Mouse (Mus musculus) erythroblast, embryonic 14.5 days (primary cell): ENCODE results near the gene Plpp3. TPM values are rescaled to one million over a fixed set of nuclear protein-coding genes. Genes with fewer than 3 reads are reported as not detected.

Experiments
- H3K27me3 ChIP-seq: 2 replicates; pipeline ENCODE4 v1.6.1; 2012; ENCODE audit warnings: inconsistent platforms; ENCODE audit not compliant: control insufficient read depth
- H3K36me3 ChIP-seq: 2 replicates; pipeline ENCODE4 v1.6.1; 2012; ENCODE audit warnings: mild to moderate bottlenecking, inconsistent platforms; ENCODE audit not compliant: control insufficient read depth
- H3K4me1 ChIP-seq: 2 replicates; pipeline ENCODE4 v1.6.1; 2012; ENCODE audit warnings: inconsistent platforms; ENCODE audit not compliant: control insufficient read depth
- H3K4me3 ChIP-seq: replicated peaks from 2 replicates; pipeline ENCODE3; 2012; ENCODE audit warnings: moderate library complexity, mild to moderate bottlenecking, inconsistent platforms
- H3K9me3 ChIP-seq: 2 replicates; pipeline ENCODE4 v1.6.1; 2012; ENCODE audit warnings: low read length, inconsistent platforms, mixed read lengths; ENCODE audit not compliant: control insufficient read depth
- GATA1 ChIP-seq: IDR thresholded peaks from 2 replicates; pipeline ENCODE4 v1.6.1; 2012; ENCODE audit warnings: low read length, inconsistent platforms, mixed read lengths
- TAL1 ChIP-seq: IDR thresholded peaks from 3 replicates; pipeline ENCODE4 v1.6.1; 2012; ENCODE audit warnings: low read length, inconsistent platforms, mixed read lengths
- polyA plus RNA-seq: library from polyadenylated mRNA; stranded (reverse); fragments of >175 nt; gene quantifications from 2 replicates; pipeline ENCODE4 v1.2.3, GENCODE M21; 2012

The Plpp3 gene
- polyA plus RNA-seq, 1 experiment = 0.03 TPM

DNA sequence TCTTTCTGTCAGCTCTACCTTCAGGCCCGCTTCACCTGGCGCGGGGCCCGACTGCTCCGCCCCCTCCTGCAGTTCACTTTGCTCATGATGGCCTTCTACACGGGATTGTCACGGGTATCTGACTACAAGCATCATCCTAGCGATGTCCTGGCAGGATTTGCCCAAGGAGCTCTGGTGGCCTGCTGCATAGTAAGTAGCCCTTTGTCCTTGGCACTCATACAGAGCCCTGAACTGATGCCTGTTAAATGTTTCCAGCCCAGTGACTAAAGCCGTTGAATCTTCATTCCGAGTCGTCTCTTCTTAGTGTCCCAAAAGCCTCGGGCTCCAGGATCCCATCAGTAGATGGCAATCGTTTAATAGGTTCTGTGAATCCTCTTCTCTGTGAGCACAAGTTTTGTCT lies 62.2 kb downstream of the Plpp3 start:
- H3K4me1 ChIP-seq = no peaks in the 10 kb centered on the region
- H3K4me3 ChIP-seq = no peak overlapping the region
- H3K9me3 ChIP-seq = no peaks in the 10 kb centered on the region
- no peaks in the 10 kb centered on the region; the same call in 1 of the 2 replicates for H3K36me3 ChIP-seq
- H3K27me3 ChIP-seq = no peaks in the 10 kb centered on the region
- TF ChIP-seq GATA1 = no peak
- no peak for TF ChIP-seq TAL1

DNA sequence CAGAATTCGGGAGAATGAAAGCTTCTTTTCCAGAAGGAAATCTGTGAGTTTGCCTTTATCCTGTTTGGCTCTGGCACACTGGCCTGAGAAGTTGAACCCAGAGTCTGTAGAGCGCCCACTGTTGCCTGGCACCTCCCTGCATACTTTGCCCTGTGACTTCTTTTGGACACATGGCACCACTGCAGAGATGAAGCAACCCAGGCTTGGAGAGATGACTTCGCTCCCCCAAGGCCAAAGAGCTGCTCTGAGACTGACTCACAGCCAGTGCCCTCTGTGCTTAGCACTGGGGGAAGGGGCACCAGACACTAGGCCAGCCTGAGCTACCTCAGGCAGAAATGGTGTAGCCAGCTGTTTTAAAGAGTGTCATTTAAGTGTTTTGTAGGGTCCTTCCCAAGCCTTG lies 63.7 kb downstream of the Plpp3 start:
- Histone ChIP-seq H3K4me3 (no peak overlapping the region), H3K36me3 (no peaks in the 10 kb centered on the region; the same call in 1 of the 2 replicates), H3K4me1 (no peaks in the 10 kb centered on the region), H3K27me3 (no peaks in the 10 kb centered on the region), H3K9me3 (no peaks in the 10 kb centered on the region)
- TF ChIP-seq TAL1 (no peak), GATA1 (no peak)

DNA sequence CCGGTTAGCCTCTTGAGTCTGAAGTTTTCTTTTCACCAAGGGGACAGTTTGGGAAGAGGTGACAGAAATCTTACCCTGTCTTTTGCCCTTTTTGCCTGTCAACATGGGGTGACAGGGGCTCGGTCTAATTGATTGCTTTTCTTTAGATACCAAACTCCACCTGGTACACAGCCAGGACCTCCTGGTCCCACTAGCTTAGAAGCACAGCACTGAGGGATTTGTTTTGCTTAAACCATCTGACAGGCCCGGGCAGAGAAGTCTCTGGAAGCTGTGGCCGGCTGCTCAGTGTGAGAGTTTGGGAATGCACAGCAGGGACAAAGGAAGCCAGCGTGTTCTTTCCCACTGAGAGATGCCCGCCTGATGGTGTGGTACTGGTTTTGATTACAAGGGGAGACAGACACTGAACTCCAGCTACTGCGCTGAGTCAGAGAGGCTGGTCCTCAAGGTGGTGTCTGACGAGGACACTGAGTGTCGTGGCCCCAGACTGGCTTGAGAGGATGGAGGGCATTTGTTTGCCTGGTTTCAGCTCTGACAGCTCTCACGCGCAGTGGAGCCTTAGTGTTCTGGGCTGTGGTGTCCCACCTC lies 64.2 kb downstream of the Plpp3 start:
- no peaks in the 10 kb centered on the region for H3K4me1 ChIP-seq
- H3K9me3 ChIP-seq = no peaks in the 10 kb centered on the region
- no peak overlapping the region for H3K4me3 ChIP-seq
- TF ChIP-seq TAL1 = no peak
- no peak for TF ChIP-seq GATA1
- H3K27me3 ChIP-seq = no peaks in the 10 kb centered on the region
- no peaks in the 10 kb centered on the region; the same call in 1 of the 2 replicates for H3K36me3 ChIP-seq

DNA sequence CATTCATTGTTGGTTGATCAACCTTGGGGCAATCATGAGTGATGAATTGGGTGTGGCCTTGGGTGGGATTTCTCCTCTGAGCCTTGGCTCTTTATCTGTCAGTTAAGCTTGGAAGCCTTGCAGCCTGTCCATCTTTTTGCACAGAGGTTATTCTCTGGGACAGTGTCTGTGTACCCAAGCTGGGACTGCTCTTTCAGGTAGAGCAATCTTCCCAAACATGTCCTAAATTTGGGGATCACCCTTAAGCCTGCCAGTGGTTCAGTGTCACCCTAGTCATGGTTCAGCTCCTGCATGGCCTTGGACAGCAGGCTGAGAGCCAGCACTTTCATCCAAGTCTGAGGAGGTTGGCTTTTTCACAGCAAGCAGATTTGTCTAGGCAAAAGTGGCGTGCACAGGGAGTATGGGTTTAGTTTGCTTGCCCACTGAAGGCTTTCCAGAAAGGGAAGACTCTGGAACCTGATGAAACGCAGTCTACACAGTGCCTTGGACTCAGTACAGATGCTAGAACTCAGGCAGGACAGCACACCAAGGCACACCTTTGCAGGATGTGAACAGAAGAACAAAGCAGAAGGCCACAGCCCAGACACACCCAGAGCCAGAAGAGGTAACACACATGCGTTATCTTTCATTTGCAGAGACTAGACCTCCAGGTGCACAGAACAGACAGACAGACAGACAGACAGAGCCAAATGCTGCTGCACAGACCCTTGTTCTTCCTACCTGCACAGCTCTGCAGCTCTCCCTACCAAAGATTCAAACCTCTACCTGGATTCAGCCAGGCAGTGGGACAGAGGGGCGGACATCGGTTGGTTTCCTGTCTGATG lies 66.2 kb downstream of the Plpp3 start:
- H3K4me1 ChIP-seq = no peaks in the 10 kb centered on the region
- TF ChIP-seq GATA1 (no peak), TAL1 (no peak)
- H3K9me3 ChIP-seq = no peaks in the 10 kb centered on the region
- no peaks in the 10 kb centered on the region for H3K27me3 ChIP-seq
- no peaks in the 10 kb centered on the region; the same call in 1 of the 2 replicates for H3K36me3 ChIP-seq
- no peak overlapping the region for H3K4me3 ChIP-seq

DNA sequence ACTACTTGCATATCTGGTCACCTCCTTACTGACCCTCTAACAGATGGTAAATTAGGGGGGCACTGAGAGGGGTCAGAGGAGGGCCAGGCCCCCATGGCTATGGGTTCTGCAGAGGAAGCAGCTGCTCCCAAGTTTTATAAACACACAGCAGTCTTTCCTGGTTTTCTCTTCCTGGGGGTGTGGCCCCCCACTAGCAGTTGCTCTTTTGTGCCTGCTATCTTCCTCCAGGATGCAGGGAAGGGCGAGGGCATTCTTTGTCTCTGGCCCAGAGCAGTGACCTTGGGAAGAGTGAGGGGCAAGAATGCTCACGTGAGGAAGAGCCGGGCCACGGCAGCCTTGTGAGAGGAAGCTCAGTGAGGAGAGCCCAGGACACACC lies 66.8 kb downstream of the Plpp3 start:
- H3K9me3 ChIP-seq = no peaks in the 10 kb centered on the region
- no peaks in the 10 kb centered on the region for H3K27me3 ChIP-seq
- H3K4me3 ChIP-seq = no peak overlapping the region
- H3K36me3 ChIP-seq = no peaks in the 10 kb centered on the region; the same call in 1 of the 2 replicates
- no peaks in the 10 kb centered on the region for H3K4me1 ChIP-seq
- TF ChIP-seq TAL1 (no peak), GATA1 (no peak)

DNA sequence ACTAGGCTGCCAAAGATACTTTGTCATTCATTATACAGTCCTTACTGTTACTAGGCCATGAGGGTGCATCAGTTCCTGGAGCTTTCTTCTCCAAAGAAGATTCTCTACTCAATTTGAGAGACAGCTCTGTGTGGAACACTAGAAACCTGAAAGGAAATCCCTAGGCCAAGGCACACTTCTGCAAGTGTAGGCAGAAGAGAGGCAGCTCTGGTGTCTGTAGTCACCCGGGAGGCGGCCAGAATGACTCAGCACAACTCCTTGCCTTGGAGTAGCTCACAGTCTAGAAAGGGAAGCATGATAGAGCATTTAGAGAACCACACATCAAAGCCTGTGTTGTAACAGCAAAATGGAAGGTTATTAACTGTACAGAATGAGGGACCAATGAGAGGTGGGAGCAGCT lies 68.4 kb downstream of the Plpp3 start:
- Histone ChIP-seq H3K27me3 (no peaks in the 10 kb centered on the region), H3K4me3 (no peak overlapping the region), H3K4me1 (no peaks in the 10 kb centered on the region), H3K36me3 (no peaks in the 10 kb centered on the region; the same call in 1 of the 2 replicates), H3K9me3 (no peaks in the 10 kb centered on the region)
- TF ChIP-seq GATA1 (no peak), TAL1 (no peak)

DNA sequence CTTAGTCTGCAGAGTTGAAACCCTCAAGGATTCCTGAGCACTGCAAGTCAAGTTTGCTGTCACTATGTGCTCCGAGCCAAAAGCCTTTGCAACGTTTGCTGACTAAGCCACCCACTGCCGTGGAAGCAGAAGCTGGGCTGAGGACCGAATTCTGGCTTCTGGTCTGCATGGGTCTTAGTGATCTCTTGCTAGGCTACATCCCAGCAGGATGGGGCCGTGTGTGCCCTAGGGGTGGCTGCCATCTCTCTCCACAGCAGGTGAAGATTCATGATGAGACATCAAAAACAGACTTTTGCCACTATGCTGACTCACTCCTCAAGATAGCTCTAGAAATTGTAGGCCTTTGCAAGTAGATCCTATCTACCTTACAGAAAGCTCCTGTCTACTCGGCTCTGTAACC lies 69.2 kb downstream of the Plpp3 start:
- Histone ChIP-seq H3K4me3 (no peak overlapping the region), H3K36me3 (no peaks in the 10 kb centered on the region; the same call in 1 of the 2 replicates), H3K27me3 (no peaks in the 10 kb centered on the region), H3K9me3 (no peaks in the 10 kb centered on the region), H3K4me1 (no peaks in the 10 kb centered on the region)
- no peak for TF ChIP-seq TAL1
- no peak for TF ChIP-seq GATA1

DNA sequence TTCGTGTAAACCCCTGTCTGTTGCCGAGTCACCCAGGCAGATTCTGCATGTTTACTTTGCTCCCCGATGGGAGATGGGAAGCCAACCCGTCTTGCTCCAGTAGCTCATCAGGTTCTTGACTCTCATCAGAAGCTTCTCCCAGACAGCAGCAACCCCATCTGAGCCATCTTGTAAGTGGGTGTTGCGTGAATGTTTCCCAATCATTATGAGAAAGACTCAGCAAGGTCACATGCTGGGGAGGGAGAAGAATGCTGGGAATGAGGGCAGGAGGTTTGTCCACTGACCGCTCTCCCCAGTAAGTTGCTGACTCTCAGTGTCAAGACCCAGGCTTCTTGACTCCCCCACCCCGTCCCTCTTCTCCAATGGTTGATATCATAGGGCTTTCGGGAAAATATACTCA lies 73.0 kb downstream of the Plpp3 start:
- Histone ChIP-seq H3K27me3 (no peaks in the 10 kb centered on the region), H3K9me3 (no peaks in the 10 kb centered on the region), H3K4me3 (no peak overlapping the region), H3K36me3 (no peaks in the 10 kb centered on the region; the same call in 1 of the 2 replicates), H3K4me1 (no peaks in the 10 kb centered on the region)
- no peak for TF ChIP-seq TAL1
- no peak for TF ChIP-seq GATA1

DNA sequence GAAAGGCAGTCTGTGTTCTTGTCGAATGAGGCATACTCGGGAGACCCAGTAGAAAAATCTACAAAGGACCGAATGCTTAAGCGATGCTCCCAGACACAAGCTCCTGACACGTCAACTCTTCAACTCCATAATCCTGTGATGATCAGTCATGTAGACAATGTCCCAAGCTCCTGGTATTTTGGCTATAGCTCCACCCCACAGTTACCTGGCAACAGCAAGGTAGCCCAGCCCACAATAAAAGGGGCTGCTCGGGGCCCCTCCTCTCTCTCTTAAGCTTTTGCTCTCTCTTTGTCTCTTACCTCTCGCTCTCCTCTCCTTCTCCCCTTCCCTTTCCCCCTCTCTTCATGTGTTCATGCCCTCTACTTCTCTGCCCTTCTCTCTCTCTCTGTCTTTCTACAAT lies 83.1 kb downstream of the Plpp3 start:
- Histone ChIP-seq H3K36me3 (no peaks in the 10 kb centered on the region), H3K4me3 (no peak overlapping the region), H3K4me1 (no peaks in the 10 kb centered on the region), H3K27me3 (no peaks in the 10 kb centered on the region; the same call in 1 of the 2 replicates), H3K9me3 (no peaks in the 10 kb centered on the region)
- TF ChIP-seq TAL1 = no peak
- no peak for TF ChIP-seq GATA1

DNA sequence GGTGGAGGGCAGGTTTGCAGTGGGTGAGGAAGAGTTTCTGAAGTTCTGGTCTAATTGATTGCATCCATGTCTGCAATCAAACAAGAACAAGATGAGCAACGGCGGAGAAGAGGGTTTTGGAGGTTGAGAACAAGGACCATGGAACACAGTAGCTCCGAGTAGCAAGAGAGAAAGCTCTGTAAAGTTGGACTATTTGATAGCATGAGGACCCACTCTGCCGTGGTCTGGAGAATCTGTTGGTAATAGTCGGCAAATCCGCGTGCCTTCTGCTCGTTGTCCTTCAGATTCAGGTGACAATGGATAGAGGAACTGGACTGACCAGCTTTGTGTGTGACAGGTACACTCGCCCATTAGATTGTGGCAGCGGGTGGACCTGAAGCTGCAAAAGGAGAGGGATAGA lies 87.8 kb downstream of the Plpp3 start:
- H3K9me3 ChIP-seq = no peaks in the 10 kb centered on the region

More for the DNA sequence above, 87.8 kb downstream of the Plpp3 start:
- no peaks in the 10 kb centered on the region for H3K36me3 ChIP-seq
- H3K27me3 ChIP-seq = peaks cover 3% of the 10 kb centered on the region; the same call in 1 of the 2 replicates
- no peak overlapping the region for H3K4me3 ChIP-seq
- no peaks in the 10 kb centered on the region for H3K4me1 ChIP-seq
- TF ChIP-seq GATA1 (no peak), TAL1 (no peak)
